Mouse (Mus musculus): ENCODE data around the gene Gm5483.
"Not testable (repeated sequence)": the region's sequence is repeated elsewhere in the genome, so short reads cannot be mapped to it uniquely, and the experiment has no call there.

Gene Gm5483

DNA sequence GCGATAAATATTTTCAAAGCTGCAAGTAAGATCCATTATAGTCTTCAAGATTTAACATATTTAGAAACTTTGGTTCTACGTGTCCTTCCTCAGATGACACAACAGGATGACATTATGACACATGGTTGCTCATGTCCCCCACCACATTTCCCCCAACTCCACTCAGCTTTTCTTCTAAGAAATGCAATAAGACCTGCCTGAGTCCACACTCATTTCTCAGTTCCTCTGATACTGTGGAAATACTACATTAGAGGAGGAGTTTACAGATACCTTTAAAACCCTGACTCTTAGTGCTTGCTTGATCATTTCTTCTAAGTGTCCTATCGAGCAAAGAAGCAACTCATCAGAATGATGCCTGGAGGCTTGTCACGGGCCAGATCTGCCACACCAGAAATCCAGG lies at the start of gene Gm5483:
Gene Gm5483, plus strand, starts transcription at position 301 of the 400 bp plus-strand sequence.
- not testable (repeated sequence) for TF ChIP-seq GATA4 (IDR thresholded peaks at IDR 0.05; ENCODE audit: insufficient replicate concordance, low read length)

DNA sequence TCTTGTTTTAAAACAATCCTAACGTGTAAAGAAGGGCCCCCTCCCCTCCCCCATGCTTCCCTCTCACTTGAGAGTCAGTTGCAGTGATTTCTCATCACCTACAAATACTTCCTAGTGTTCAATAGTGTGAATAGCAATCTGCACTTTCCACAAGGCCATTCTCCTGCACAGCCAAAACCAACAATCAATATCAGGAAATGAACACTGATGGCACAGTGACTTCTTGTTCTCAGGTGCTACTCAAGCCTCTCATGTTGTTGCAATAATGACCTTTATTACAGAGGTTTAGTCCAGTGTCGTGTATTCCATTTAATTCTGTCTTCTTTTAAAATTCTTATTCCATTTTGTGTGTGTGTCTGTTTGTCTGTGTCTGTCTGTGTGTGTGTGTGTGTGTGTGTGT lies 45.8 kb upstream of the Gm5483 start:
- TF ChIP-seq GATA4 (IDR thresholded peaks at IDR 0.05; ENCODE audit: insufficient replicate concordance, low read length): no peak

DNA sequence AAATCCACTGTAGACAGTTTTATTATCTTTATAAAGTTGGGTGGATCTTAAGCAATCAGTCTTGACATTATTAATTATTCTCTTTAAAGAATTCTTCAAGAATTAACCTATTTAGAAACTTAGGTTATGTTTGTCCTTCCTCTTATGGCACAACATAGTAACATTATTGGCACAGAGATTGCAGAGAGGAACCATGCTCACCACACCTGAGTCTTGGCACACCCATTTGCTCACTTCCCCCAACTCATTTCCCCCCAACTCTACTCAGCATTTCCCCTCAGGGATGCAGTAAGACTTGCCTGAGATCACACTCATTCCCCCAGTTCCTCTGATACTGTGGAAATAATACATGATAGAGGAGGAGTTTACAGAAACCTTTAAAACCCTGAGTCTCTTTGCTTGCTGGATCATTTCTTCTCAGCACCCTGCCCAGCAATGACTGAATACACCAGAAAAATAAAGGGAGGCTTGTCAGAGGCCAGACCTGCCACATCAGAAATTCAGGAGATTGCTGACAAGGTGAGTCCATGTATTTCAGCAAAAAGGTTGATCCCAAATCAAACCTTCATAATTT lies 27.5 kb upstream of the Gm5483 start, which contains the start of gene Stfa2l1:
Gene Stfa2l1, plus strand, starts transcription at position 410 of the 574 bp plus-strand sequence.
- no peak for TF ChIP-seq GATA4 (IDR thresholded peaks at IDR 0.05; ENCODE audit: insufficient replicate concordance, low read length)

DNA sequence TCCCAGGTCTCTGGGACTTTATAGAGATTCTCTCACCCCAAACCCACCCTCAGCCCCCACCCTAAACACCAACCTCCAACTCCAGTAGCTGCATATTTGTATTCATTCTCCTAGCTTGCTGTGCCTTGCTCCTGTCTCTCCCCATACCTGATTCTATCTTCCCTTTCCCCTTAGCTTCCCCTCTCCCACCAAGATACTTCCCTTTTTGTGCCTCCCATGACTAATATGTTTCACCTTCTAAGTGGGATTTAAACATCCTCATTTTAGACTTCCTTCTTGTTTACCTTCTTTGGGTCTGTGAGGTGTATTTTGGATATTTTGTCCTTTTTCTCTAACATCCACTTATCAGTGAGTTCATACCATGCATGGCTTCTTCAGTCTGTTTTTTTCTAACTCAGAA lies 7.9 kb upstream of the Gm5483 start:
- TF ChIP-seq GATA4 (IDR thresholded peaks at IDR 0.05; ENCODE audit: insufficient replicate concordance, low read length): no peak

DNA sequence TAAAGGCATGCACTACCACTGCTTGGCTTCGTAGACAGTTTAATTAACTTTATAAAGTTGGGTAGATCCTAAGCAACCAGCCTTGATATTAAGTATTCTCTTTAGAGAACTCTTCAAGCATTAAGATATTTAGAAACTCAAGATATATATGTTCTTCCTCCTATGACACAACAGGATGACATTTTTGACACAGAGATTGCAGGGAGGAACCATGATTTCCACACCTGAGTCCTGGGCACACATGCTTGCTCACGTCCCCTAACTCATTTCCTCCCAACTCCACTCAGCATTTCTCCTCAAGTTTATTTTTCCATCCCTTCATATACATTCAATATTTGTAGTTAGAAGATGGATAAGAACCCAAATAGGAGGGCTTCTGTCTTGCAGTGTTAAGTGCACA lies 4.1 kb upstream of the Gm5483 start:
- TF ChIP-seq GATA4 (IDR thresholded peaks at IDR 0.05; ENCODE audit: insufficient replicate concordance, low read length): no peak

DNA sequence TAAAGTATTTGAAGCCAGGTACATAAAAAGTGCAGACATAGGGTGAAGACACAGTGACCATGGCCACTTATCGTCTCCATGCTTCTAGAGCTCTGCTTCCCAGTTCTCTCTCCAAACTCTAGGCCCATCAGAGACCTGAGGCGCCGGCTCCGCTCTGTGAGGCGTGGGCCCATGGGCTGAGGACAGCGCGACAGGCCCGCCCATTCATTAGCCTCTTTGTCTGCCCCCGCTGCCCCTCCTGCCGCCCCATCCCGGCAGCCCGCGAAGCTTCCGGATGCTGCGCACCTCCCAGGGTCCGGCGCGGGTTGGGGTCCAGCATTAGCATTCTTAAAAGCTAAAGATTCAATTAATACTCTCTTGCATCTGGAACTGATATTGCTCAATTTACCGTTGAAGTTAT lies 15.2 kb downstream of the Gm5483 start:
- no peak for TF ChIP-seq GATA4 (IDR thresholded peaks at IDR 0.05; ENCODE audit: insufficient replicate concordance, low read length)

DNA sequence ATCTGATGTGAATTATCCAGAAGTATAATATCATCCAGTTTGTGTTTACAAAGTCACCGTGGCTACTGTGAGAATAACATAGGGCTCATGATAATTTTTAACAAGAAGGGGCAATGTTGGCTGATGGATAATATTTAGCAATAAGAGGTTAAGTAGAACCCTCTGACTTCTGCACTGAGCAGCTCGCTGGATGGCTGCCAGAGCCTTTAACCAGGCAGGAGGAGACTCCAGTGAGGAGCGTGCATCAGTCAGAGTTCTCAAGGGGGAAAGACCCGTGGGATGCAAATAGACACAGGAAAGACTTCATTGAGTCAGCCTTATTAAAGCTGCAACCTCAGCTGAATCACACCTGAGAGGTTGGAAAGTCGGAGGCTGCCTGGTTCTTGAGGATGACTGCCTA lies 19.8 kb downstream of the Gm5483 start:
- no peak for TF ChIP-seq GATA4 (IDR thresholded peaks at IDR 0.05; ENCODE audit: insufficient replicate concordance, low read length)

DNA sequence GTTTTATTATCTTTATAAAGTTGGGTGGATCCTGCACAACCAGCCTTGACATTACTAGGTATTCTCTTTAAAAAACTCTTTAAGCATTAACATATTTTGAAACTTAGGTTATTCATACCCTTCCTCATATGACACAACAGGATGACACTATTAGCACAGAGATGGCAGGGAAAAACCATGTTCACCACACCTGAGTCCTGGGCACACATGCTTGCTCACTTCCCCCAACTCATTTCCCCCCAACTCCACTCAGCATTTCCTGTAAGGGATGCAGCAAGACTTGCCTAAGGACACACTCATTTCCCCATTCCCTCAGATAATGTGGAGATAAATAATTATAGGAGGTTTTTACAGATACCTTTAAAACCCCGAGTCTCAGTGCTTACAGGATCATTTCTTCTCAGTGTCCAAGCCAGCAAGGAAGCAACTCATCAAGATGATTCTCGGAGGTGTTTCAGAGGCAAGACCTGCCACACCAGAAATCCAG lies 26.0 kb downstream of the Gm5483 start, which contains the start of gene Gm5416:
Gene Gm5416, plus strand, starts transcription at position 437 of the 487 bp plus-strand sequence.
- TF ChIP-seq GATA4 (IDR thresholded peaks at IDR 0.05; ENCODE audit: insufficient replicate concordance, low read length): no peak

DNA sequence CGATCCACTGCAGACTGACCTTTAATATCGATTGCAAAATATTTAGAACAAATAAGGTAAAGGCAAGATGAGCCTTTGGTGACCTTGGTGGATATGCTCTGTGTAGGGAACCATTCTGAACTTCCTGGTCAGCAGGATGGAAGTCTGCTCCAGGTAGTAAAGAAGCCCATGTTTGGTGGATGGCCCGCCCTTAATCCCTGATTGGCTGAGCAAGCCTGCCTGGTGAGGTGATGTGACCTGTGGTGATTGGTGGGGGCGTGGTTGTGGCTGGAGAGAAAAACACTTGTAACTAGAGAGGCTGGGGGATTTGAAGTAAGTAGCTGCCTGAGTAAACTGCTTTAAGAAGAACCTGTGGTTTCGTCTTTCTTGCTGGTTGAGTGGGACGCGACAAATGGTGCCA lies 37.2 kb downstream of the Gm5483 start, which contains the start of gene 2010005H15Rik:
Gene 2010005H15Rik, plus strand, starts transcription at position 301 of the 400 bp plus-strand sequence.
- TF ChIP-seq GATA4 (IDR thresholded peaks at IDR 0.05; ENCODE audit: insufficient replicate concordance, low read length): not testable (repeated sequence)
